Mouse (Mus musculus) embryonic facial prominence, embryonic 14.5 days (tissue): ENCODE measurements around the gene Hoxc5. TPM values are rescaled to one million over a fixed set of nuclear protein-coding genes. Genes with fewer than 3 reads are reported as not detected.

Experiments
- ATAC-seq: fragments of 200-750 bp; cut with Nextera tagmentation; 2 replicates; pipeline ENCODE4 v1.8.0; 2017; ENCODE audit warnings: low read depth, moderate number of reproducible peaks, moderate TSS enrichment
- DNase-seq: peaks from one replicate; pipeline ENCODE4 v3.0.0-alpha.2; 2015; ENCODE audit warnings: low spot score
- H3K27ac ChIP-seq: fragments of 300-500 bp; sonication (generic); replicated peaks from 2 replicates; pipeline ENCODE4 v1.5.1; 2014; ENCODE audit warnings: low read depth, mild to moderate bottlenecking, low read length, moderate library complexity
- H3K27me3 ChIP-seq: fragments of 300-500 bp; sonication (generic); replicated peaks from 2 replicates; pipeline ENCODE4 v1.6.1; 2014; ENCODE audit warnings: low read length; ENCODE audit not compliant: control insufficient read depth, insufficient read depth
- H3K36me3 ChIP-seq: fragments of 300-500 bp; sonication (generic); 2 replicates; pipeline ENCODE4 v1.6.1; 2014; ENCODE audit warnings: low read length, mixed read lengths; ENCODE audit not compliant: control insufficient read depth, insufficient read depth
- H3K4me1 ChIP-seq: fragments of 300-500 bp; sonication (generic); 2 replicates; pipeline ENCODE4 v1.6.1; 2014; ENCODE audit warnings: antibody characterized with exemption, low read length; ENCODE audit not compliant: control insufficient read depth, insufficient read depth
- H3K4me2 ChIP-seq: fragments of 300-500 bp; sonication (generic); 2 replicates; pipeline ENCODE4 v1.6.1; 2014; ENCODE audit warnings: low read depth, mild to moderate bottlenecking, low read length, moderate library complexity, mixed read lengths
- H3K4me3 ChIP-seq: fragments of 300-500 bp; sonication (generic); 2 replicates; pipeline ENCODE4 v1.5.1; 2014; ENCODE audit warnings: low read depth, mild to moderate bottlenecking, low read length
- H3K9ac ChIP-seq: fragments of 300-500 bp; sonication (generic); 2 replicates; pipeline ENCODE4 v1.6.1; 2014; ENCODE audit warnings: low read depth, mild to moderate bottlenecking, low read length, moderate library complexity, mixed read lengths
- H3K9me3 ChIP-seq: fragments of 300-500 bp; sonication (generic); 2 replicates; pipeline ENCODE4 v1.6.1; 2016; ENCODE audit warnings: low read length; ENCODE audit not compliant: control insufficient read depth
- WGBS: fragments of 180-500 bp; shearing (Covaris S2); extraction: QIAGEN DNeasy Blood & Tissue Kit; methylation state at CpG from one replicate; pipeline ENCODE4 v1.1.7; 2014; 5-methylcytosine and 5-hydroxymethylcytosine counted together
- polyA plus RNA-seq: library from polyadenylated mRNA; unstranded; fragments of >200 nt; fragmentation: Nextera tagmentation; extraction: Ambion mirVana; gene quantifications from 2 replicates; pipeline ENCODE4 v1.2.1, GENCODE M21; 2014

Hoxc5 gene
- polyA plus RNA-seq, 1 experiment from 2014 or later, result 0.96 TPM

- ATAC-seq (no peak), DNase-seq (no peak)
- peak overlapping the region; percentile 27; the same call in 1 of the 2 replicates for H3K4me3 ChIP-seq
- no peaks in the 10 kb centered on the region for H3K4me1 ChIP-seq
- H3K27me3 ChIP-seq, result peaks cover 99% of the 10 kb centered on the region
- no peak overlapping the region for H3K4me2 ChIP-seq
- no peak overlapping the region for H3K27ac ChIP-seq
- 0% methylated on average over 14 of the region's 14 CpGs for WGBS
- no peaks in the 10 kb centered on the region for H3K36me3 ChIP-seq
- H3K9ac ChIP-seq, result no peak overlapping the region
- no peaks in the 10 kb centered on the region for H3K9me3 ChIP-seq
These were observed 68.3 kb downstream of the Hoxc5 start for GRCm38 (mm10) chr15:103035548-103035881.

GRCm38 (mm10) chr15:103037579-103037978 is 70.3 kb downstream of the Hoxc5 start:
- Histone ChIP-seq H3K9me3 (no peaks in the 10 kb centered on the region), H3K4me3 (no peak overlapping the region), H3K4me2 (no peak overlapping the region), H3K27ac (no peak overlapping the region), H3K4me1 (no peaks in the 10 kb centered on the region), H3K27me3 (peaks cover 99% of the 10 kb centered on the region), H3K36me3 (no peaks in the 10 kb centered on the region), H3K9ac (no peak overlapping the region)
- no peak for DNase-seq
- 18% methylated on average over 1 of the region's 1 CpGs for WGBS
- ATAC-seq, result no peak

GRCm38 (mm10) chr15:103038701-103039480 is 71.6 kb downstream of the Hoxc5 start:
- Histone ChIP-seq H3K4me2 (no peak overlapping the region), H3K36me3 (no peaks in the 10 kb centered on the region), H3K27ac (no peak overlapping the region), H3K4me1 (no peaks in the 10 kb centered on the region), H3K9ac (no peak overlapping the region), H3K27me3 (peaks cover 99% of the 10 kb centered on the region), H3K9me3 (no peaks in the 10 kb centered on the region), H3K4me3 (no peak overlapping the region)
- ATAC-seq, result no peak
- no peak for DNase-seq
- 15% methylated on average over 10 of the region's 10 CpGs for WGBS

GRCm38 (mm10) chr15:103039609-103040008 is 72.4 kb downstream of the Hoxc5 start:
- H3K4me2 ChIP-seq, result no peak overlapping the region
- H3K27ac ChIP-seq, result no peak overlapping the region
- no peaks in the 10 kb centered on the region for H3K4me1 ChIP-seq
- H3K4me3 ChIP-seq, result no peak overlapping the region
- ATAC-seq (no peak), DNase-seq (no peak)
- H3K27me3 ChIP-seq, result peaks cover 99% of the 10 kb centered on the region
- no peak overlapping the region for H3K9ac ChIP-seq
- H3K9me3 ChIP-seq, result no peaks in the 10 kb centered on the region
- 11% methylated on average over 3 of the region's 3 CpGs for WGBS
- H3K36me3 ChIP-seq, result no peaks in the 10 kb centered on the region

GRCm38 (mm10) chr15:103040601-103041000 is 73.4 kb downstream of the Hoxc5 start:
- DNase-seq (no peak), ATAC-seq (no peak)
- no peak overlapping the region for H3K9ac ChIP-seq
- no peaks in the 10 kb centered on the region for H3K4me1 ChIP-seq
- peaks cover 99% of the 10 kb centered on the region for H3K27me3 ChIP-seq
- no peaks in the 10 kb centered on the region for H3K36me3 ChIP-seq
- no peak overlapping the region for H3K4me3 ChIP-seq
- 11% methylated on average over 11 of the region's 12 CpGs for WGBS
- H3K27ac ChIP-seq, result no peak overlapping the region
- H3K9me3 ChIP-seq, result no peaks in the 10 kb centered on the region
- no peak overlapping the region for H3K4me2 ChIP-seq

- DNase-seq, result no peak
- whole genome bisulfite sequencing, result 13% methylated on average over 5 of the region's 5 CpGs
These were observed 74.4 kb downstream of the Hoxc5 start for GRCm38 (mm10) chr15:103041613-103042012.

GRCm38 (mm10) chr15:103042209-103042608 is 75.0 kb downstream of the Hoxc5 start:
- Histone ChIP-seq H3K27me3 (peaks cover 97% of the 10 kb centered on the region), H3K9ac (no peak overlapping the region), H3K27ac (no peak overlapping the region), H3K36me3 (no peaks in the 10 kb centered on the region), H3K9me3 (no peaks in the 10 kb centered on the region), H3K4me1 (no peaks in the 10 kb centered on the region), H3K4me3 (no peak overlapping the region), H3K4me2 (no peak overlapping the region)
- ATAC-seq (no peak), DNase-seq (no peak)
- WGBS, result 11% methylated on average over 1 of the region's 1 CpGs

More at GRCm38 (mm10) chr15:103041613-103042012, 74.4 kb downstream of the Hoxc5 start:
- Histone ChIP-seq H3K4me1 (no peaks in the 10 kb centered on the region), H3K36me3 (no peaks in the 10 kb centered on the region), H3K27ac (no peak overlapping the region), H3K9me3 (no peaks in the 10 kb centered on the region), H3K4me2 (no peak overlapping the region), H3K4me3 (no peak overlapping the region), H3K27me3 (peaks cover 99% of the 10 kb centered on the region), H3K9ac (no peak overlapping the region)
- ATAC-seq, result no peak

GRCm38 (mm10) chr15:103051670-103052069 is 84.4 kb downstream of the Hoxc5 start:
- H3K4me3 ChIP-seq, result no peak overlapping the region
- no peak overlapping the region for H3K9ac ChIP-seq
- ATAC-seq, result no peak
- H3K27me3 ChIP-seq, result peaks cover 86% of the 10 kb centered on the region
- no peak for DNase-seq
- H3K4me2 ChIP-seq, result no peak overlapping the region
- H3K9me3 ChIP-seq, result no peaks in the 10 kb centered on the region
- 60% methylated on average over 2 of the region's 2 CpGs for WGBS
- no peak overlapping the region for H3K27ac ChIP-seq
- H3K36me3 ChIP-seq, result no peaks in the 10 kb centered on the region
- no peaks in the 10 kb centered on the region for H3K4me1 ChIP-seq

- DNase-seq (no peak), ATAC-seq (no peak)
- Histone ChIP-seq H3K4me1 (no peaks in the 10 kb centered on the region), H3K9me3 (no peaks in the 10 kb centered on the region), H3K36me3 (no peaks in the 10 kb centered on the region), H3K27ac (no peak overlapping the region), H3K9ac (no peak overlapping the region), H3K27me3 (peaks cover 88% of the 10 kb centered on the region), H3K4me2 (no peak overlapping the region), H3K4me3 (no peak overlapping the region)
These were observed 86.0 kb downstream of the Hoxc5 start for GRCm38 (mm10) chr15:103053210-103053609.
